Mouse (Mus musculus): ENCODE measurements around the gene Anapc11. TPM values are rescaled to one million over a fixed set of nuclear protein-coding genes. Genes with fewer than 3 reads are reported as not detected.

Anapc11 gene
- polyA plus RNA-seq, 1 experiment from 2014 or later: 178 TPM

GRCm38 (mm10) chr11:120565114-120565513 lies 33.1 kb upstream of the Anapc11 start:
- peaks cover 88% of the 10 kb centered on the region for H3K36me3 ChIP-seq
- WGBS: 87% methylated on average over 9 of the region's 9 CpGs

GRCm38 (mm10) chr11:120568324-120568723 lies 29.9 kb upstream of the Anapc11 start:
- H3K9me3 ChIP-seq: no peaks in the 10 kb centered on the region
- peaks cover 16% of the 10 kb centered on the region for H3K4me1 ChIP-seq (replicated peaks)
- 94% methylated on average over 6 of the region's 6 CpGs for WGBS
- H3K4me2 ChIP-seq (replicated peaks): no peak overlapping the region
- no peak overlapping the region for H3K27ac ChIP-seq
- peaks cover 68% of the 10 kb centered on the region for H3K36me3 ChIP-seq
- H3K4me3 ChIP-seq (replicated peaks): no peak overlapping the region
- ATAC-seq: no peak
- no peak overlapping the region for H3K9ac ChIP-seq
- no peaks in the 10 kb centered on the region for H3K27me3 ChIP-seq (replicated peaks)

More at GRCm38 (mm10) chr11:120565114-120565513, 33.1 kb upstream of the Anapc11 start:
- Histone ChIP-seq H3K4me1 (replicated peaks) (peaks cover 3% of the 10 kb centered on the region; the same call in 1 of the 2 replicates), H3K4me2 (replicated peaks) (no peak overlapping the region), H3K27me3 (replicated peaks) (no peaks in the 10 kb centered on the region), H3K9ac (no peak overlapping the region), H3K9me3 (no peaks in the 10 kb centered on the region), H3K27ac (no peak overlapping the region), H3K4me3 (replicated peaks) (no peak overlapping the region)
- ATAC-seq: no peak

GRCm38 (mm10) chr11:120571122-120571521 lies 27.1 kb upstream of the Anapc11 start:
- H3K9me3 ChIP-seq: no peaks in the 10 kb centered on the region
- H3K27ac ChIP-seq: 0 out of 2 replicates have a peak overlapping the region, but pooled peaks have one; percentile 34
- ATAC-seq: no peak
- no peaks in the 10 kb centered on the region for H3K27me3 ChIP-seq (replicated peaks)
- peaks cover 42% of the 10 kb centered on the region for H3K36me3 ChIP-seq
- peak overlapping the region; percentile 96 for H3K4me3 ChIP-seq (replicated peaks)
- 63% methylated on average over 3 of the region's 3 CpGs for WGBS
- peak overlapping the region; percentile 93 for H3K9ac ChIP-seq
- H3K4me1 ChIP-seq (replicated peaks): peaks cover 21% of the 10 kb centered on the region
- H3K4me2 ChIP-seq (replicated peaks): peak overlapping the region; percentile 85

GRCm38 (mm10) chr11:120571754-120572416 lies 26.3 kb upstream of the Anapc11 start:
- H3K4me2 ChIP-seq (replicated peaks): peak overlapping the region; percentile 85
- no peak for ATAC-seq
- H3K4me3 ChIP-seq (replicated peaks): peak overlapping the region; percentile 96
- peak overlapping the region; percentile 85 for H3K27ac ChIP-seq
- H3K4me1 ChIP-seq (replicated peaks): peaks cover 25% of the 10 kb centered on the region
- peaks cover 35% of the 10 kb centered on the region for H3K36me3 ChIP-seq
- 6% methylated on average over 11 of the region's 11 CpGs for WGBS
- peak overlapping the region; percentile 93 for H3K9ac ChIP-seq
- H3K9me3 ChIP-seq: no peaks in the 10 kb centered on the region
- no peaks in the 10 kb centered on the region for H3K27me3 ChIP-seq (replicated peaks)

GRCm38 (mm10) chr11:120572417-120572751 lies 25.8 kb upstream of the Anapc11 start:
- whole genome bisulfite sequencing: 0% methylated on average over 15 of the region's 24 CpGs
- Histone ChIP-seq H3K9me3 (no peaks in the 10 kb centered on the region), H3K4me3 (replicated peaks) (peak overlapping the region; percentile 96), H3K4me2 (replicated peaks) (peak overlapping the region; percentile 85), H3K27me3 (replicated peaks) (no peaks in the 10 kb centered on the region), H3K36me3 (peaks cover 30% of the 10 kb centered on the region), H3K4me1 (replicated peaks) (peaks cover 30% of the 10 kb centered on the region), H3K9ac (peak overlapping the region; percentile 93), H3K27ac (peak overlapping the region; percentile 85)
- peak; percentile 22 for ATAC-seq

- H3K9ac ChIP-seq: peak within 1 kb of the TSS; percentile 93
- peak; percentile 96 for ATAC-seq
- peak within 1 kb of the TSS; percentile 90 for H3K27ac ChIP-seq
- peaks cover 35% of the 10 kb centered on the region for H3K4me1 ChIP-seq (replicated peaks)
- under 1% methylated on average over 92 of the region's 94 CpGs for WGBS
- H3K4me3 ChIP-seq (replicated peaks): peak within 1 kb of the TSS; percentile 96
- H3K27me3 ChIP-seq (replicated peaks): no peaks in the 10 kb centered on the region
- peaks cover 28% of the 10 kb centered on the region for H3K36me3 ChIP-seq
- H3K9me3 ChIP-seq: no peaks in the 10 kb centered on the region
- peak within 1 kb of the TSS; percentile 85 for H3K4me2 ChIP-seq (replicated peaks)
Observed at GRCm38 (mm10) chr11:120572752-120573584, 25.3 kb upstream of the Anapc11 start, which contains the start of gene P4hb. TSS of gene P4hb (minus strand) at chr11:120573253.

- H3K9me3 ChIP-seq: no peaks in the 10 kb centered on the region
- peaks cover 28% of the 10 kb centered on the region for H3K36me3 ChIP-seq
- H3K9ac ChIP-seq: peak overlapping the region; percentile 78
- H3K4me2 ChIP-seq (replicated peaks): peak overlapping the region; percentile 68
- H3K4me1 ChIP-seq (replicated peaks): peaks cover 42% of the 10 kb centered on the region
- H3K27ac ChIP-seq: peak overlapping the region; percentile 90
- peak overlapping the region; percentile 96 for H3K4me3 ChIP-seq (replicated peaks)
- ATAC-seq: no peak
- H3K27me3 ChIP-seq (replicated peaks): no peaks in the 10 kb centered on the region
- WGBS: 0% methylated on average over 23 of the region's 23 CpGs
Observed at GRCm38 (mm10) chr11:120573585-120574277, 24.5 kb upstream of the Anapc11 start.

GRCm38 (mm10) chr11:120574278-120574600 lies 24.0 kb upstream of the Anapc11 start:
- H3K27ac ChIP-seq: peak overlapping the region; percentile 24; the same call in 1 of the 2 replicates
- H3K4me3 ChIP-seq (replicated peaks): peak overlapping the region; percentile 96
- H3K4me1 ChIP-seq (replicated peaks): peaks cover 47% of the 10 kb centered on the region
- no peaks in the 10 kb centered on the region for H3K9me3 ChIP-seq
- WGBS: 36% methylated on average over 5 of the region's 5 CpGs
- no peak for ATAC-seq
- no peaks in the 10 kb centered on the region for H3K27me3 ChIP-seq (replicated peaks)
- peak overlapping the region; percentile 68 for H3K4me2 ChIP-seq (replicated peaks)
- H3K36me3 ChIP-seq: peaks cover 32% of the 10 kb centered on the region
- H3K9ac ChIP-seq: peak overlapping the region; percentile 78

- H3K4me3 ChIP-seq (replicated peaks): no peak overlapping the region
- no peaks in the 10 kb centered on the region for H3K27me3 ChIP-seq (replicated peaks)
- H3K4me2 ChIP-seq (replicated peaks): no peak overlapping the region
- H3K9ac ChIP-seq: no peak overlapping the region; the same call in 1 of the 2 replicates
- no peak for ATAC-seq
- H3K4me1 ChIP-seq (replicated peaks): peaks cover 53% of the 10 kb centered on the region
- WGBS: 74% methylated on average over 2 of the region's 2 CpGs
- peaks cover 30% of the 10 kb centered on the region for H3K36me3 ChIP-seq
- H3K9me3 ChIP-seq: no peaks in the 10 kb centered on the region
- H3K27ac ChIP-seq: no peak overlapping the region
Observed at GRCm38 (mm10) chr11:120575046-120575445, 23.2 kb upstream of the Anapc11 start.

- Histone ChIP-seq H3K9me3 (no peaks in the 10 kb centered on the region), H3K36me3 (peaks cover 22% of the 10 kb centered on the region), H3K4me1 (replicated peaks) (peaks cover 52% of the 10 kb centered on the region), H3K9ac (no peak overlapping the region), H3K27ac (peak overlapping the region; percentile 68), H3K4me2 (replicated peaks) (0 out of 2 replicates have a peak overlapping the region, but pooled peaks have one; percentile 12), H3K27me3 (replicated peaks) (no peaks in the 10 kb centered on the region), H3K4me3 (replicated peaks) (no peak overlapping the region)
- ATAC-seq: no peak
Observed at GRCm38 (mm10) chr11:120575940-120576339, 22.3 kb upstream of the Anapc11 start.

GRCm38 (mm10) chr11:120576365-120576981 lies 21.7 kb upstream of the Anapc11 start:
- peak overlapping the region; percentile 42 for H3K4me2 ChIP-seq (replicated peaks)
- 70% methylated on average over 3 of the region's 3 CpGs for WGBS
- peak overlapping the region; percentile 82 for H3K27ac ChIP-seq
- H3K27me3 ChIP-seq (replicated peaks): no peaks in the 10 kb centered on the region
- no peaks in the 10 kb centered on the region for H3K9me3 ChIP-seq
- peaks cover 47% of the 10 kb centered on the region for H3K4me1 ChIP-seq (replicated peaks)
- H3K4me3 ChIP-seq (replicated peaks): no peak overlapping the region
- 0 out of 2 replicates have a peak overlapping the region, but pooled peaks have one; percentile 14 for H3K9ac ChIP-seq
- peak; percentile 4 for ATAC-seq
- H3K36me3 ChIP-seq: peaks cover 18% of the 10 kb centered on the region

All from intestine, embryonic 15.5 days (tissue).